Mouse (Mus musculus) MEL (cell line): ENCODE data around the gene Ctnnd2.

ENCODE experiments used
- BHLHE40 ChIP-seq: IDR thresholded peaks from 2 replicates; pipeline ENCODE4 v1.6.1; 2012; ENCODE audit warnings: low read depth, mild to moderate bottlenecking, inconsistent platforms, low read length, improper control_type of control experiment, borderline replicate concordance
- CTCF ChIP-seq, 3 experiments: IDR thresholded peaks in 2 of 3; conservative IDR thresholded peaks in 1 of 3; 2 replicates each; pipeline ENCODE4 v1.5.1; 2011 to 2012; ENCODE audit warnings: low read length in 3 of 3, low read depth in 2 of 3, mild to moderate bottlenecking in 2 of 3, improper control_type of control experiment in 1 of 3, inconsistent platforms in 1 of 3, mixed read lengths in 1 of 3, moderate library complexity in 1 of 3; ENCODE audit not compliant: control insufficient read depth in 1 of 3, insufficient read depth in 1 of 3, poor library complexity in 1 of 3, severe bottlenecking in 1 of 3
- KAT2A ChIP-seq: conservative IDR thresholded peaks from 2 replicates; pipeline ENCODE4 v1.6.1; 2012; ENCODE audit warnings: low read depth, low read length, improper control_type of control experiment, inconsistent platforms
- MAFK ChIP-seq: IDR thresholded peaks from 2 replicates; pipeline ENCODE4 v1.6.1; 2011; ENCODE audit warnings: low read depth, mild to moderate bottlenecking, low read length, improper control_type of control experiment, borderline replicate concordance
- NRF1 ChIP-seq: IDR thresholded peaks from 2 replicates; pipeline ENCODE4 v1.6.1; 2014; ENCODE audit warnings: low read depth, mild to moderate bottlenecking, inconsistent platforms, low read length, improper control_type of control experiment, moderate library complexity; ENCODE audit not compliant: poor library complexity, insufficient read depth, severe bottlenecking
- POLR2AphosphoS2 ChIP-seq: IDR thresholded peaks from 2 replicates; pipeline ENCODE4 v1.6.1; 2011; ENCODE audit warnings: low read length, improper control_type of control experiment
- TCF12 ChIP-seq: IDR thresholded peaks from 2 replicates; pipeline ENCODE4 v1.6.1; 2014; ENCODE audit warnings: low read depth, mild to moderate bottlenecking, inconsistent platforms, low read length, improper control_type of control experiment, moderate library complexity
- ZKSCAN1 ChIP-seq: IDR thresholded peaks from 2 replicates; pipeline ENCODE4 v1.6.1; 2012; ENCODE audit warnings: low read depth, mild to moderate bottlenecking, inconsistent platforms, low read length, improper control_type of control experiment, moderate library complexity

DNA sequence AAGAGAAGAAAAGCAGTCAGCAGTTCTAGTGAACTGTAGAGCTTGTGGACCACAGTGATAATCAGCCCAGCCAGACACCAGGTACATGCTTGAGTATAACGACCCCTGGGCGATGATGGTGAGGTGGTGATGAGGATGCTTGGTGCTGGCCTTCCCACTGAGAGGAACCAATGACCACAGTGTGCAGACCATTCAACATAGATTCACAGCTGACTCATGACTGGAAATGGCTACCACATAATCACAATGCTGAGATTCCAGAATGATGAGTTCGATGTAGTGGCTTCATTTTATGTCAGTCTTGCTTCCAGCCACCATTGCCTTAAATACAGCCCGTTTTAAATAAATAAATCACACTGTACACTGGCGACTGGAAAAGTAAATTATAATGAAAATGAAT is 897.9 kb downstream of the Ctnnd2 start:
- TF ChIP-seq ZKSCAN1 (no peak), CTCF (IDR thresholded peaks at IDR 0.05 in 2 of 3, conservative IDR thresholded peaks at IDR 0.05 in 1 of 3; ENCODE audit: control insufficient read depth in 1 of 3, insufficient read depth in 1 of 3, low read depth in 2 of 3, low read length in 3 of 3, poor library complexity in 1 of 3, severe bottlenecking in 1 of 3) (no peak), TCF12 (no peak), POLR2AphosphoS2 (no peak), KAT2A (no peak), MAFK (no peak), NRF1 (no peak), BHLHE40 (no peak)
